Mouse (Mus musculus) megakaryocyte-erythroid progenitor cell, adult 5-6 weeks (primary cell): ENCODE measurements at regions not wholly inside any gene's neighbourhood (a gene's known extent, or its start where the extent isn't known, plus 50 kb on each side); places are given as distances from the start of the nearest gene placed in this dataset.
"Not testable (repeated sequence)": the region's sequence is repeated elsewhere in the genome, so short reads cannot be mapped to it uniquely, and the experiment has no call there.

Experiments
- ATAC-seq: replicated peaks from 2 replicates; pipeline ENCODE4 v1.8.0; 2016; ENCODE audit warnings: mild to moderate bottlenecking, inconsistent platforms; ENCODE audit not compliant: severe bottlenecking, poor library complexity, low FRiP score, low TSS enrichment

- peak; percentile 82 for ATAC-seq
These were observed 67.0 kb upstream of the Top1 start for GRCm38 (mm10) chr2:160578384-160579320.

- no peak for ATAC-seq
These were observed 65.4 kb upstream of the Top1 start for GRCm38 (mm10) chr2:160580250-160580649.

DNA sequence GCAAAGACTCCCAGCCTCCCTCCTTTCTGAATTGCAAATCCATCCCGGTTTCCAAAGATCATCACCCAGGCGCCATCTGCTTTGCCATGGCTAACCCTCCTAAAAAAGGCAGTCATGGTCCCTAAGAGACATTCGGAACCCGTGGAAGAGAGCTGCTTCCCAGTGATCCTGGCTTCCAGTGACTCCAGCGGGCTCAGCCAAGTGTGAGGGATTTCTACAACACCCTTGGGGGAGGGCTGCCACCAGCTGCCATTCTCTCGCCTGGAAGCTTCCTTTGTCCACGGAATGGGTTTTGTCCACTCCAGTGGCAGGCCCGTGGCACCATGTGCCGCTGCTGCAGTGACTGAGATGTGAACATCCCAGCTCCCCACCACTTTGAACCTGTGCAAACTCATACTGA lies 64.7 kb upstream of the Top1 start:
- no peak for ATAC-seq

DNA sequence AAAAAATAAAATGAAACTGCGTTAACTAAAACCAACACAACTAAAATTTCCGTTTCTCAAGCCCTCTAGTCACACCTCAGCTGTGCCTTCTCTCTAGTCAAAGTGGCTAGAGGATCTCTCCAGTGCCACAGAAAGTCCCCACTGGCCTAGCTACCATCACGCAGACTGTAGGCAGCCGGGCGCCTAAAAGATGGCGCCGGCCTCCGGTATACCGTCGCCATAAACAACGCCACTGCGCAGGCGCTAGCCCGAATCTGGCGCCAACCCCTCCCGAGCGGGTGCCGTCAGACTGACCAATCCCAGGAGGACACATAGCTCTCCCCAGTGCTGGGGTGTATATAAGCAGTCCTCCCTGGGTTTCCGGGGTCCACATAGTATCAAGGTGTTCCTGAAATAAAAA lies 62.7 kb upstream of the Top1 start:
- ATAC-seq, result not testable (repeated sequence)

DNA sequence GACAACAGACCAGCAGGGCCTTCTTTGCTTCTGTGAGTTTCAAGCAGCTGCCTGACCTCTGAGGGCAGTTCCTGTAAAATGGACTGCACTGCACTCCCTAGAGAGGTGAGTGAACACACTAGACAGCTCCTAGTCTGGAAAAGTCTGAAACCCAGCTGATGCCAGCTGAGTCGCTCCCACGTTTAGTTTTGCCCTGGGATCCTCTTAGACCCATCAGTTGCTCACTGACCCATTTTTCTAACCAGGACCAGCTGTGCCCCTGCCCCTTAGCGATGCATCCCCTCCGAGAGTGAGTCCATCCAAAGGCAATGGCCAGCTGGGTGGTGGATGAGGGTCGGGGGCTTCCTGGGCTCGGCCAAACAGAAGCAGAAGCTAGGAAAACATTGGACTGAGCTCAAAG lies 62.2 kb upstream of the Top1 start:
- no peak for ATAC-seq

- ATAC-seq, result no peak
These were observed 61.1 kb upstream of the Top1 start for GRCm38 (mm10) chr2:160584568-160584967.

GRCm38 (mm10) chr2:160587015-160587835 lies 58.5 kb upstream of the Top1 start:
- 0 out of 2 replicates have a peak, but pooled peaks have one; percentile 46 for ATAC-seq

- ATAC-seq, result no peak
These were observed 57.3 kb upstream of the Top1 start for GRCm38 (mm10) chr2:160588401-160588800.

- no peak for ATAC-seq
These were observed 55.3 kb upstream of the Top1 start for GRCm38 (mm10) chr2:160590209-160590910.

DNA sequence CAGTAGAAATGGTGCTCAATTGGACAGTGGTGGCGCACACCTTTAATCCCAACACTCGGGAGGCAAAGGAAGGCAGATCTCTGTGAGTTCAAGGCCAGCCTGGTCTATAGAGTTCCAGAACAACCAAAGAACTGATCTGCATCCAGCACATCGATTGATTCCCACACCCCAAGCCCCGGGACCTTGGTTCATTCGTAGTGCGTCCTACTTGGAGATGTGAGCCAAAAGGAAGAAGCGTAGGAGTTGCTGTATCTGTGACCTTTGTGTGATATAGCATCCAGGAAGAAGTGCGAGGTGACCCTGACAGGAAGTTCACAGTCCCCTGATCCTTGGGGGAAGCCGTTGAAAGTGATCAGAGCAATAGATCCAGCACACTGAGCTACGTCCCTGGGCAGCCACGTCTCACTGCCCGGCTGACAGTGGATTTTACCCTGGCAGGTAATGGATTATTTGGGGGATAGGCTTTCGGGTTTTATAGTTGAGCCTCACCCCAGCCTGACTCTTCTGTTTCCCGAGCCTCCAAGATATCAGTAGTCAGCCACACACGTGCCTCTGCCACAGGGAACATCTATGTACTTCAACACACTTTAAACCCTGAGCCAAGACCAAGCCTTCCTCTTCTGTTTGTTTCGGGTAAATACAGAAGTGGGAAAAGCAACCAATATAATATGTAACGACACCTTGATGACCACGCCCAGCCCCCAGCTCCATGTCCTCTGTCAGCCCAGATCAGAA lies 54.1 kb upstream of the Top1 start:
- ATAC-seq, result no peak

- peak; percentile 56 for ATAC-seq
These were observed 52.7 kb upstream of the Top1 start for GRCm38 (mm10) chr2:160593035-160593434.
